Mouse (Mus musculus) adrenal gland, adult 10 weeks (tissue): Measurements from ENCODE around the gene Zscan12. TPM values are rescaled to one million over a fixed set of nuclear protein-coding genes. Genes with fewer than 3 reads are reported as not detected.

ENCODE experiments used
- polyA plus RNA-seq: library from polyadenylated mRNA; stranded (reverse); fragments of 350-450 nt; fragmentation: Illumina TruSeq; extraction: RNeasy Lipid Tissue Mini Kit (QIAGEN cat#74804); gene quantifications from one replicate; pipeline ENCODE4 v1.2.3, GENCODE M21; 2014; ENCODE audit warnings: low read depth, low replicate concordance

Zscan12 gene
- polyA plus RNA-seq = 17.1 TPM

GRCm38 (mm10) chr13:21362621-21363248 lies at the start of gene Zscan12:
Zscan12 (plus strand) TSS chr13:21362820.

DNA sequence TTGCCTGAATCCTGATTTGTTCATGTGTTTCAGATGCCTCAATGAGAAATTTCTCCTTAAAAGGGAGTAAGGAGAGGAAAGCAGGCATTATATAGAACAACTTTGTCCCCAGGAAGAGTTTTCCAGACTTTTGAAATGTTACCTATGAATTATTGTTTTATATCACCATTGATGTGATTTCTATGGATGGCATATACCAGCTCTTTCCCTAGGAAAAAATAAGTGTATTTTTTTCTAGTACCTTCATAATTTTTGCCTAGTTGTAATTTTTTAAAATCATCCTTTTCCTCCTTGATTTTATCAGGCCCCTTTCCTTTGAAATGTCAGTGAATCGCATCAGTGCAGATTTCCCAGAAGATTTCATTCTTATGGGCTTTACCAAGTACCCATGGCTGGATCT lies 16.0 kb upstream of the Zscan12 start, which contains the start of gene Olfr1367:
Olfr1367 (plus strand) TSS at position 301 of the 400 bp plus-strand sequence.

DNA sequence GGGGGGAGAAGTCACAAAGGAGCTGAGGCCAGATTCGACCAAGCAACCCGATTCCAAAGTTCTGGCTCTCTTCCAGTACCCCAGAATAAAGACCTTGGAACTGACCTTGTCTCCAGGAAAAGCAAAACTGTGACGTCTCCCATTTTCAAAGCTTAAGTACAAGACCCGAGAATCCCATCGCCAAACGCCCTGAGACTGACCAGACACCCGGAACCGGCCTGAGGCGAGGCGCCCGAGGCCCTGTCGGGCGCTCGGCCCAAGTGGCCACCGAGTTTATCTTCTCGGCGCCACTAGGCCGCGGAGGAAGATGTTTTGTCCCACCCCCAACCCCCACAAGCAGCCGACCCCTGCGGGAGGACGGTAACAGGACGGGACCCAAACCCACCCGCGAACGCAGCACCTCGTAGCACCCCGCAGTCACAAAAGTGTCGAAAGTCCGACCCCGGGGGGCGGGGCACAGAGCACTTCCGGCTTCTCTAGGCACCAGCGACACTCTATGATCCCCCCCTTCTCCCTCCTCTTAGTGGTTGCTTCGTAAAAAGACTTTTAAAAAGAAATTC lies 39.7 kb downstream of the Zscan12 start, which contains the start of gene Zkscan3:
Zkscan3 (minus strand) TSS at position 469 of the 560 bp plus-strand sequence.

Other genes with a start within 250 kb of the Zscan12 start
- not detected for gene Olfr263, start 233.2 kb upstream of the Zscan12 start, polyA plus RNA-seq
- gene Olfr1368, start 217.0 kb upstream of the Zscan12 start, polyA plus RNA-seq = not detected
- gene Trim27, start 183.4 kb upstream of the Zscan12 start, polyA plus RNA-seq = 34.1 TPM
- gene Gpx5, start 70.1 kb upstream of the Zscan12 start, polyA plus RNA-seq = 2.4 TPM
- gene Gpx6, start 50.7 kb upstream of the Zscan12 start, polyA plus RNA-seq = not detected
- gene Olfr1367, start 15.9 kb upstream of the Zscan12 start, polyA plus RNA-seq = not detected
- 88.2 TPM for gene Zkscan3, start 39.9 kb downstream of the Zscan12 start, polyA plus RNA-seq
- 4.0 TPM for gene Pgbd1, start 78.2 kb downstream of the Zscan12 start, polyA plus RNA-seq
- 95.7 TPM for gene Zscan26, start 90.9 kb downstream of the Zscan12 start, polyA plus RNA-seq
- gene Nkapl, start 105.7 kb downstream of the Zscan12 start, polyA plus RNA-seq = 2.3 TPM
- gene Zkscan4, start 116.1 kb downstream of the Zscan12 start, polyA plus RNA-seq = 1.8 TPM
- gene Gm10065, start 116.6 kb downstream of the Zscan12 start, polyA plus RNA-seq = not detected
- gene AK157302, start 132.4 kb downstream of the Zscan12 start, polyA plus RNA-seq = 5.3 TPM
- gene Gm11273, start 138.6 kb downstream of the Zscan12 start, polyA plus RNA-seq = not detected
- gene Zkscan8, start 168.3 kb downstream of the Zscan12 start, polyA plus RNA-seq = 41.5 TPM
- not detected for gene Olfr1366, start 180.0 kb downstream of the Zscan12 start, polyA plus RNA-seq
- gene Olfr1535, start 197.1 kb downstream of the Zscan12 start, polyA plus RNA-seq = not detected
- gene Olfr1364, start 218.9 kb downstream of the Zscan12 start, polyA plus RNA-seq = not detected